Mouse (Mus musculus) c-Kit-positive CD71-positive TER-119-positive erythroid progenitor cells, embryonic 14.5 days (primary cell): ENCODE data around the gene Krtap1-4.
A peak's percentile ranks its signal among the peaks of the same experiment; 100 is the strongest.
"Not testable (repeated sequence)": the region's sequence is repeated elsewhere in the genome, so short reads cannot be mapped to it uniquely, and the experiment has no call there.

Experiments
- DNase-seq: peaks from one replicate; pipeline ENCODE4 v3.0.0-alpha.2; 2013; ENCODE audit warnings: low spot score

Gene Krtap1-4

DNA sequence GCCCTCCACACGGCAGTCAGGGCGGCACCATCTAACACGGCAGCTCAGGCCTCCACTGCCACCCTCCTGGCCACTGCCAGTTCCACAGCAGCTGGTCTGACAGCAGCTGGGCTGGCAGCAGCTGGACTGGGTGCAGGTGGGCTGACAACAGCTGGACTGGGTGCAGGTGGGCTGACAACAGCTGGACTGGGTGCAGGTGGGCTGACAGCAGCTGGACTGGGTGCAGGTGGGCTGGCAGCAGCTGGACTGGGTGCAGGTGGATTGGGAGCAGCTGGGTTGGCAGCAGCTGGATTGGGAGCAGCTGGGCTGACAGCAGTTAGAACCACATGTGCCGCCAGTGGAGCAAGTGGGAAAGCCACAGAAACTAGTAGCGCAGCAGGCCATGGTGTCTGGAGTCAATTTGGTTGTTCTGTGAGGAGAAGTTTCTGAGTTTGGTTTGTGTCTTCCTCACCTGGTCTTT is at the start of gene Krtap1-4:
Krtap1-4 (minus strand) TSS at position 410 of the 460 bp plus-strand sequence.
- DNase-seq: no peak

GRCm38 (mm10) chr11:99630890-99631289 is 47.4 kb upstream of the Krtap1-4 start:
- DNase-seq: no peak

DNA sequence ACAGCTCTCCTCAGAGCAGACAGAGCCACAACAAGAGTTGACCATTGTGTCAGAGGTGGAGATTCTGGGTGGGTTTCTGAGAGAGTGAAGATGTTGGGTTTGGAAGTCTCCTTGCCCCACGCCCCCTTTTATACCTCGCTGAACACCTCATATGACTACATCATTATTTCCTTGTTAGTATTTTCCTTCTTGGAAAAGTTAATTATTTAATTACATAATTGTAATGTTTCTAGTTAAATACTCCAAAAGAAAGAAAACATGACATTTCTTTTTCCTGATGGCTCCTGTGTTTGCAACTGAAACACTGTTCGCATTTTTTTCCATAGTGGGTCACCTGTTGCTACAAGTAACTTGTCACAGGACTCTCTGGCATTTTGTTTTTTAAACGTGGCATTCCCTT is 44.7 kb upstream of the Krtap1-4 start, which contains the start of gene Krtap4-1:
Krtap4-1 (minus strand) TSS at position 101 of the 400 bp plus-strand sequence.
- DNase-seq: no peak

- DNase-seq: no peak
Measured at GRCm38 (mm10) chr11:99620335-99620734, 36.9 kb upstream of the Krtap1-4 start, which contains the start of gene Gm11562. Gm11562 (minus strand) TSS chr11:99620435.

- DNase-seq: no peak
Measured at GRCm38 (mm10) chr11:99614796-99615363, 31.4 kb upstream of the Krtap1-4 start, which contains the start of gene Krtap2-4. Krtap2-4 (minus strand) TSS chr11:99614846.

DNA sequence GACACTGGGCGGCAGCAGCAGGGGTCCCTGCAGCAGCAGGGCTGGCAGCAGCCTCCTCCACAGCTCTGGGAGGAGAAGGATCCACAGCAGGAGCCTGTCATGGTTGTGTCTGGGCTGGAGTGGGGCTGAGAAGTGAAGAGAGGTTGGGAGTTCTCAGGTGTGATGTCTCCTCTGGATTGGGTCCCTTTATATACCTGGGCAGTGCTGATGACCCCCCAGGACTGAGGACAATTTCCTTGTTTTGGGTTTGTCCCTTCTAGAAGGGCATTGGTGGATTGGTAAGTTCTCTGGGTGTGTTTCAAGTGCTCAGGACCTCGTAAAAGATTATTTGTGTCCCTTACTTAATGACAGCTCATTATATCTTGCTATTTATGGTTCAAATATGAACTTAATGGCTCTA is 26.6 kb upstream of the Krtap1-4 start, which contains the start of gene Gm11937:
Gm11937 (minus strand) TSS at position 101 of the 400 bp plus-strand sequence.
- DNase-seq: not testable (repeated sequence)

GRCm38 (mm10) chr11:99609126-99609525 is 25.7 kb upstream of the Krtap1-4 start:
- no peak for DNase-seq

DNA sequence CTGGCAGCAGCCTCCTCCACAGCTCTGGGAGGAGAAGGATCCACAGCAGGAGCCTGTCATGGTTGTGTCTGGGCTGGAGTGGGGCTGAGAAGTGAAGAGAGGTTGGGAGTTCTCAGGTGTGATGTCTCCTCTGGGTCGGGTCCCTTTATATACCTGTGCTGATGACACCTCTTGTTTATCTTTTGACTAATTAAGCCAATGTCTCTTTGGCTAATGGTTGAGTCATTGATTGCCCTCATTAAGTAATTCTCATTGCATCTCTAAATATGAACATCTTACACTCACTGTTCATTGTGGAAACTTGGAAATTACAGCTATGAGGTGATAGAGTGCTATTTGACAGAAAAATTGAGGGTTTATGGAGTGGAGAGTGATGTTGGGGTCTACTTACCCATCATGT is 19.8 kb upstream of the Krtap1-4 start, which contains the start of gene Gm11938:
Gm11938 (minus strand) TSS at position 101 of the 400 bp plus-strand sequence.
- not testable (repeated sequence) for DNase-seq

DNA sequence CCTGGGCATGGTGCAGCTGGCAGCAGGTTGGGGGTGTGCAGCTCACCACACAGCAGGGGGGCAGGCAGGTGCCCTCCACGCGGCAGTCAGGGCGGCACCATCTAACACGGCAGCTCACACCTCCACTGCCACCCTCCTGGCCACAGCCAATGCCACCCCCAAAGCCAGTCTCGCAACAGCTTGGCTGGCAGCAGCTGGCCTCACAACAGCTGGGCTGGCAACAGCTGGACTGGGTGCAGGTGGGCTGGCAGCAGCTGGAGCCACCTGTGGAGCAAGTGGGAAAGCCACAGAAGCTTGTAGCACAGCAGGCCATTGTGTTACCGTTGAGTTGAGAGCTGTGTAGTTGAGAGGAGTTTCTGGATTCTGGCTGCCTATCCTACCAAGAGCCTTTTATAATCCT is 14.3 kb upstream of the Krtap1-4 start, which contains the start of gene Krtap9-3:
Krtap9-3 (minus strand) TSS at position 364 of the 400 bp plus-strand sequence.
- DNase-seq: not testable (repeated sequence)

- DNase-seq: no peak
Measured at GRCm38 (mm10) chr11:99590981-99591380, 7.5 kb upstream of the Krtap1-4 start, which contains the start of gene Krtap1-3. Krtap1-3 (minus strand) TSS chr11:99591339.

DNA sequence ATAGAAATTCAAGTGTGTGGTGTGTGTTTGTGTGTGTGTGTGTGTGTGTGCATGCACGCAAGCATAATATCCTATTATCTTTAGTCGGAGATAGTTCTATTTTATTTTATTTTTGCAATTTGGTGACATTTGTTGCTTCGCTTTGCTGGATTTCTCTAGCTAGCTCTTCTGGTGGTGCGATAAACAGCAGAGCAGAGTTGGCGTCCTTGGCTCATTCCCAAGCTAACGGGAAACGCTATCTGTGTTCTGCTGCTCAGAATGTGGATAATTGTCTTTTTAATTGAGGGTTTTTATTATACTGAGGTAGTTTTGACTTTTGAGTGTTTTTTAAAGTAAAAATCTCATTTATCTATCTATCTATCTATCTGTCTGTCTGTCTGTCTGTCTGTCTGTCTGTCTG is 1.6 kb upstream of the Krtap1-4 start:
- DNase-seq: no peak

DNA sequence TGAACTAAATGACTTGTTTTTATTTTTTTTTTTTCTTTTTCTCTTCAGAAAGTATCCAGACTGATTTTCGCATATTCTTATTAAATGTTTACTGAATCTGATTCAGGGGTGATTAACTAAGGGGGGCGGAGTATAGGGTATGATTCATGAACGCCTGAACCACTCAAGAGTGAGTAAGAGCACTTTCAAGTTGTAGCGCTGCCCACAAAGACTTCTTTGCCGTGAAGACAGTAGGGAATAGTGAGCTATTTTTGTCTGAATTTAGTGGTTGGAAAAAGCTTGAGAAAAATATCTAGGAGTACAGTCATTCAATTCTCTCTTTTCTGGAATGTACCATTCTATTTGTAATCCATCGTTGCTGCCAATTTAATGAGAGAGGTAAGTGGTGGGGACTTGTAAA is 1.9 kb downstream of the Krtap1-4 start:
- DNase-seq: no peak

DNA sequence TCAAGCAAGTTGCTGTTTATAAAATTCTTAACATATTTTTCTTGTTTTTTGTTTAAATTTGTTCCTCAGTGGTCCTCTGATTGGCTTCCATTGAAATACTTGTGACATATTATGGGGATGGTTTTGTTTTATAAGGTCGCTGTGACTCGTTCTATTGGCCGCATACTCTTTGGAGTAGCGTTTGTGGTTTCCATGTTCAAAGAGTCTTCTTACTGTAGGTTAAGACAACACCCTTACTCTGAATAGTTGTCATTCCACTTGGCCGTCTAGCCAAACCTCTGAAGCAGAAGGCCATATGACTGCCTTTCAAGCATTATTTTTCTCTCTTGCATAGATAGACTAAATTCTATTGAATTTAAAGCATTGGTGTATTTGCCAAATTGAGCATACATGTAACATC is 2.4 kb downstream of the Krtap1-4 start:
- no peak for DNase-seq

- no peak for DNase-seq
Measured at GRCm38 (mm10) chr11:99580636-99581035, 2.8 kb downstream of the Krtap1-4 start, which contains the start of gene Krtap1-5. Krtap1-5 (minus strand) TSS chr11:99581016.

GRCm38 (mm10) chr11:99574106-99574505 is 9.3 kb downstream of the Krtap1-4 start:
- DNase-seq: peak; percentile 19

GRCm38 (mm10) chr11:99573164-99573563 is 10.3 kb downstream of the Krtap1-4 start:
- no peak for DNase-seq

DNA sequence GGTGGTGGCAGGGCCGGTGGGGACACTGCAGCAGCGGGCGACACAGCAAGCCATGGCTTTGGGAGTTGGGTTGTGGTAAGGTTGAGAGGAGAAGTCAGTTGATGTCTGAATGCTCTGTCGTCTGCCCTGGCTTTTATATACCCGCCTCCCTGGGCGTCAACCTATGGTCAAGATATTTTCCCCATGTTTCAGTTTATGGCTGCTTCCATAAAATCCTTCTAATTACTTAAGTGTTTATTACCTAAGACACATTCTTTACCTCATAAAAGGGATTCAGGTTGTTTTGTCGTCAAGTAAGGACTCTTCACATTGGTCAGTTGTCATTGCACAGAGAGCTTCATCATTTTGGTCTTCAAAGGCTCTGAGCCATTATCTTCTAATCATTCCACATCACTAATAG is 16.9 kb downstream of the Krtap1-4 start, which contains the start of gene Krtap3-1:
Krtap3-1 (minus strand) TSS at position 101 of the 400 bp plus-strand sequence.
- no peak for DNase-seq

GRCm38 (mm10) chr11:99562580-99562979 is 20.9 kb downstream of the Krtap1-4 start:
- no peak for DNase-seq

- DNase-seq: no peak
Measured at GRCm38 (mm10) chr11:99559366-99559765, 24.1 kb downstream of the Krtap1-4 start, which contains the start of gene Gm11939. Gm11939 (minus strand) TSS chr11:99559466.

GRCm38 (mm10) chr11:99557976-99558745 is 25.3 kb downstream of the Krtap1-4 start:
- DNase-seq: no peak

DNA sequence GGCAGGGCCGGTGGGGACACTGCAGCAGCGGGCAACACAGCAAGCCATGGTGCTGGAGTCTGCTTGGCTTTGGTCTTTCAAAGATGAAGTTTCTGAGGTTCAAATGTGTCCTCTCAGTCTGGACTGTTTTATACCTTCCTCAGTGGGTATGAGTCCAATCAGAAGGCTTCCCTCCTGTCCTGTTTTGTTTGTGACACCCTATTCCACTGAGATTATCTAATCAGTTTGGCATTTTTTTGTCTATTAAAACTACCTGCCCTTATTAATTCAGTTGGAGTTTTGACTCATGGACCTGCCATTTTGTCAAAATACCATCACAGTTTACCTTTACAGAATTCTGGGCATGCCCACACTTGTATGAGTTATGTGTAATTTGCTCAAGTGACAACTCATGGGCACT is 26.7 kb downstream of the Krtap1-4 start, which contains the start of gene Krtap3-2:
Krtap3-2 (minus strand) TSS at position 101 of the 400 bp plus-strand sequence.
- no peak for DNase-seq

GRCm38 (mm10) chr11:99556195-99556594 is 27.3 kb downstream of the Krtap1-4 start:
- DNase-seq: no peak
